Mouse (Mus musculus) spleen, adult 2 months (tissue): ENCODE measurements around the gene Rag2.

ENCODE experiments used
- CTCF ChIP-seq: fragments of 200-500 bp; IDR thresholded peaks from 2 replicates; pipeline ENCODE4 v1.5.1; 2011; ENCODE audit warnings: mild to moderate bottlenecking, inconsistent platforms; ENCODE audit not compliant: insufficient read depth, insufficient read length, insufficient replicate concordance; ENCODE audit errors: extremely low read depth
- POLR2A ChIP-seq: fragments of 200-500 bp; IDR thresholded peaks from 2 replicates; pipeline ENCODE4 v1.6.1; 2011; ENCODE audit warnings: low read depth, low read length, inconsistent platforms

DNA sequence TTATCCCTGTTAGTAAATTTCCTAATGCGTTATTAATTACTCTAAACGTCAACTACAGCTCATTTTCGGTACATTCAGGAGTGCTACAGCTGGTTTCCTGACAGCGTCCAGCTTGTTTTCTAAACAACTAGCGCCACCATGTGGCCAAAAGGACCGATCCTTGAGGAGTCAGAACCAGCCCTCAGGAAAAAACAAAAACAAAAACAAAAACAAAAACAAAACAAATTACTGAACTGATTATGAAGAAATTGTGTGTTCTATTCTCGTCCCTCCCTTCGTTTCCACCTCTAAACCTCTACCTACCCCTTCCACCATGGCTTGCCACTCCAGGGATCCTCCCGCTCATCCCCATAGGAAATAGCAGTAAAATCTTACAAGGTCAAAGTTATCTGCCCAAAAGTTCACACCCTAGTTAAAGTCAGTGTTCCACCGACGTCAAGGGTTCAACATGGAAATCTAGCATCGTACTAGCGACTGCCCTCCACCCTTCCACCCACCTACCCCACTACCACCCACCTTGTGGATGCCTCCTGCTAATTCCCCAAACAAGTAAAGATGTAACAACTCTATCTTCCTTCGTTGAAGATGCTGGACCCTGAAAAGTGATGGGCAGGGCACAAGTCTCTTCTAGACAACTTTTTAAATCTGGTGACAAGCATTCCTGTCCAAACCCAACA, 28.5 kb downstream of the Rag2 start:
- peak; percentile 38; the same call in 1 of the 2 replicates for TF ChIP-seq CTCF
- TF ChIP-seq POLR2A, result no peak
